Mouse (Mus musculus) MEL (cell line): ENCODE measurements around the gene Scfd1. TPM values are rescaled to one million over a fixed set of nuclear protein-coding genes. Genes with fewer than 3 reads are reported as not detected.

Experiments used
- DNase-seq: peaks from one replicate; pipeline ENCODE4 v3.0.0; 2011; ENCODE audit warnings: low read depth, low spot score
- H3K27ac ChIP-seq: 2 replicates; pipeline ENCODE4 v1.5.1; 2012; ENCODE audit warnings: low read depth, mild to moderate bottlenecking, control low read depth, low read length, moderate library complexity; ENCODE audit not compliant: control insufficient read depth
- H3K27me3 ChIP-seq, 2 experiments: fragments of 150-350 bp in 1 of 2; sonication (generic) in 1 of 2; 2 replicates each; pipeline ENCODE4 v1.6.1; 2012; ENCODE audit warnings: low read length in 2 of 2, mild to moderate bottlenecking in 2 of 2, improper control_type of control experiment in 1 of 2, moderate library complexity in 1 of 2; ENCODE audit not compliant: insufficient read depth in 2 of 2, control insufficient read depth in 1 of 2
- H3K36me3 ChIP-seq, 2 experiments: 2 replicates each; pipeline ENCODE4 v1.6.1; 2012 to 2014; ENCODE audit warnings: low read length in 2 of 2, improper control_type of control experiment in 1 of 2, inconsistent platforms in 1 of 2, mild to moderate bottlenecking in 1 of 2; ENCODE audit not compliant: insufficient read depth in 2 of 2, control insufficient read depth in 1 of 2
- H3K4me1 ChIP-seq, 2 experiments: fragments of 150-350 bp in 1 of 2; sonication (generic) in 1 of 2; 2 replicates each; pipeline ENCODE4 v1.6.1; 2012; ENCODE audit warnings: low read length in 2 of 2, improper control_type of control experiment in 1 of 2, mild to moderate bottlenecking in 1 of 2; ENCODE audit not compliant: insufficient read depth in 2 of 2, control insufficient read depth in 1 of 2
- H3K4me3 ChIP-seq, 2 experiments: fragments of 150-350 bp in 1 of 2; sonication (generic) in 1 of 2; 2 replicates each; pipeline ENCODE4 v1.5.1; 2012; ENCODE audit warnings: low read depth in 2 of 2, low read length in 2 of 2, mild to moderate bottlenecking in 2 of 2, moderate library complexity in 2 of 2, control low read depth in 1 of 2, improper control_type of control experiment in 1 of 2; ENCODE audit not compliant: control insufficient read depth in 1 of 2, insufficient read depth in 1 of 2
- H3K79me2 ChIP-seq: 2 replicates; pipeline ENCODE4 v1.6.1; 2012; ENCODE audit warnings: mild to moderate bottlenecking, low read length, moderate library complexity; ENCODE audit not compliant: control insufficient read depth, poor library complexity, insufficient read depth
- H3K9ac ChIP-seq: 2 replicates; pipeline ENCODE4 v1.6.1; 2012; ENCODE audit warnings: low read depth, mild to moderate bottlenecking, control low read depth, low read length, moderate library complexity; ENCODE audit not compliant: control insufficient read depth, poor library complexity, severe bottlenecking
- H3K9me3 ChIP-seq: fragments of 150-350 bp; sonication (generic); replicated peaks from 2 replicates; pipeline ENCODE4 v1.6.1; 2012; ENCODE audit warnings: mild to moderate bottlenecking, low read length, improper control_type of control experiment, moderate library complexity; ENCODE audit not compliant: insufficient read depth
- CHD1 ChIP-seq: IDR thresholded peaks from 2 replicates; pipeline ENCODE4 v1.6.1; 2012; ENCODE audit warnings: low read depth, mild to moderate bottlenecking, inconsistent platforms, low read length, improper control_type of control experiment
- CHD2 ChIP-seq: IDR thresholded peaks from 2 replicates; pipeline ENCODE4 v1.6.1; 2011; ENCODE audit warnings: low read length, improper control_type of control experiment
- CTCF ChIP-seq, 3 experiments: IDR thresholded peaks in 2 of 3; conservative IDR thresholded peaks in 1 of 3; 2 replicates each; pipeline ENCODE4 v1.5.1; 2011 to 2012; ENCODE audit warnings: low read length in 3 of 3, low read depth in 2 of 3, mild to moderate bottlenecking in 2 of 3, improper control_type of control experiment in 1 of 3, inconsistent platforms in 1 of 3, mixed read lengths in 1 of 3, moderate library complexity in 1 of 3; ENCODE audit not compliant: control insufficient read depth in 1 of 3, insufficient read depth in 1 of 3, poor library complexity in 1 of 3, severe bottlenecking in 1 of 3
- E2F4 ChIP-seq: IDR thresholded peaks from 2 replicates; pipeline ENCODE4 v1.6.1; 2011; ENCODE audit warnings: low read depth, low read length, improper control_type of control experiment, borderline replicate concordance
- ELF1 ChIP-seq: IDR thresholded peaks from 2 replicates; pipeline ENCODE4 v1.6.1; 2014; ENCODE audit warnings: low read depth, mild to moderate bottlenecking, inconsistent platforms, low read length, improper control_type of control experiment, moderate library complexity
- EP300 ChIP-seq, 2 experiments: IDR thresholded peaks; 2 replicates each; pipeline ENCODE4 v1.6.1; 2011; ENCODE audit warnings: improper control_type of control experiment in 2 of 2, low read length in 2 of 2, low read depth in 1 of 2, mild to moderate bottlenecking in 1 of 2
- ETS1 ChIP-seq: IDR thresholded peaks from 2 replicates; pipeline ENCODE4 v1.6.1; 2012; ENCODE audit warnings: low read depth, mild to moderate bottlenecking, inconsistent platforms, low read length, improper control_type of control experiment, moderate library complexity
- GABPA ChIP-seq: IDR thresholded peaks from 2 replicates; pipeline ENCODE4 v1.6.1; 2012; ENCODE audit warnings: low read depth, mild to moderate bottlenecking, inconsistent platforms, low read length, improper control_type of control experiment, moderate library complexity
- GATA1 ChIP-seq: IDR thresholded peaks from 2 replicates; pipeline ENCODE4 v1.6.1; 2011; ENCODE audit warnings: low read depth, low read length, improper control_type of control experiment
- HCFC1 ChIP-seq: IDR thresholded peaks from 2 replicates; pipeline ENCODE4 v1.6.1; 2012; ENCODE audit warnings: low read depth, mild to moderate bottlenecking, inconsistent platforms, low read length, improper control_type of control experiment, moderate library complexity
- JUND ChIP-seq: IDR thresholded peaks from 2 replicates; pipeline ENCODE4 v1.6.1; 2011; ENCODE audit warnings: low read depth, mild to moderate bottlenecking, improper control_type of control experiment, low read length
- KAT2A ChIP-seq: conservative IDR thresholded peaks from 2 replicates; pipeline ENCODE4 v1.6.1; 2012; ENCODE audit warnings: low read depth, low read length, improper control_type of control experiment, inconsistent platforms
- MAFK ChIP-seq: IDR thresholded peaks from 2 replicates; pipeline ENCODE4 v1.6.1; 2011; ENCODE audit warnings: low read depth, mild to moderate bottlenecking, low read length, improper control_type of control experiment, borderline replicate concordance
- MAX ChIP-seq: IDR thresholded peaks from 2 replicates; pipeline ENCODE4 v1.6.1; 2011; ENCODE audit warnings: low read length, improper control_type of control experiment
- MAZ ChIP-seq: IDR thresholded peaks from 2 replicates; pipeline ENCODE4 v1.6.1; 2012; ENCODE audit warnings: low read depth, mild to moderate bottlenecking, inconsistent platforms, low read length, improper control_type of control experiment
- MEF2A ChIP-seq: IDR thresholded peaks from 2 replicates; pipeline ENCODE4 v1.6.1; 2014; ENCODE audit warnings: low read depth, mild to moderate bottlenecking, inconsistent platforms, low read length, improper control_type of control experiment; ENCODE audit not compliant: poor library complexity, insufficient replicate concordance, severe bottlenecking; ENCODE audit errors: extremely low read depth
- MXI1 ChIP-seq: IDR thresholded peaks from 2 replicates; pipeline ENCODE4 v1.6.1; 2011; ENCODE audit warnings: mild to moderate bottlenecking, low read depth, low read length, improper control_type of control experiment
- MYB ChIP-seq: IDR thresholded peaks from 2 replicates; pipeline ENCODE4 v1.6.1; 2011; ENCODE audit warnings: mild to moderate bottlenecking, low read depth, low read length, improper control_type of control experiment
- MYC ChIP-seq: IDR thresholded peaks from 2 replicates; pipeline ENCODE4 v1.6.1; 2011; ENCODE audit warnings: low read depth, mild to moderate bottlenecking, low read length, improper control_type of control experiment, moderate library complexity
- NELFE ChIP-seq: IDR thresholded peaks from 2 replicates; pipeline ENCODE4 v1.6.1; 2011; ENCODE audit warnings: low read depth, low read length, improper control_type of control experiment
- NRF1 ChIP-seq: IDR thresholded peaks from 2 replicates; pipeline ENCODE4 v1.6.1; 2014; ENCODE audit warnings: low read depth, mild to moderate bottlenecking, inconsistent platforms, low read length, improper control_type of control experiment, moderate library complexity; ENCODE audit not compliant: poor library complexity, insufficient read depth, severe bottlenecking
- POLR2A ChIP-seq, 2 experiments: IDR thresholded peaks; 2 replicates each; pipeline ENCODE4 v1.6.1; 2011 to 2012; ENCODE audit warnings: low read length in 2 of 2, mild to moderate bottlenecking in 2 of 2, control low read depth in 1 of 2, improper control_type of control experiment in 1 of 2, low read depth in 1 of 2, moderate library complexity in 1 of 2; ENCODE audit not compliant: control insufficient read depth in 1 of 2, insufficient read depth in 1 of 2, poor library complexity in 1 of 2
- POLR2AphosphoS2 ChIP-seq: IDR thresholded peaks from 2 replicates; pipeline ENCODE4 v1.6.1; 2011; ENCODE audit warnings: low read length, improper control_type of control experiment
- POLR2AphosphoS5 ChIP-seq: IDR thresholded peaks from 2 replicates; pipeline ENCODE4 v1.6.1; 2012; ENCODE audit warnings: low read depth, borderline replicate concordance, mild to moderate bottlenecking, inconsistent platforms, low read length, moderate library complexity, mixed read lengths
- RAD21 ChIP-seq: IDR thresholded peaks from 2 replicates; pipeline ENCODE4 v1.6.1; 2011; ENCODE audit warnings: mild to moderate bottlenecking, low read depth, low read length, improper control_type of control experiment
- RCOR1 ChIP-seq: IDR thresholded peaks from 2 replicates; pipeline ENCODE4 v1.6.1; 2012; ENCODE audit warnings: low read depth, mild to moderate bottlenecking, inconsistent platforms, low read length, improper control_type of control experiment
- SIN3A ChIP-seq: IDR thresholded peaks from 2 replicates; pipeline ENCODE4 v1.6.1; 2012; ENCODE audit warnings: low read length, improper control_type of control experiment, inconsistent platforms
- TAL1 ChIP-seq: IDR thresholded peaks from 2 replicates; pipeline ENCODE4 v1.6.1; 2012; ENCODE audit warnings: mild to moderate bottlenecking, inconsistent platforms, low read length, moderate library complexity, mixed read lengths
- TBP ChIP-seq: IDR thresholded peaks from 2 replicates; pipeline ENCODE4 v1.8.0; 2011; ENCODE audit warnings: low read depth, low read length, improper control_type of control experiment
- TCF12 ChIP-seq: IDR thresholded peaks from 2 replicates; pipeline ENCODE4 v1.6.1; 2014; ENCODE audit warnings: low read depth, mild to moderate bottlenecking, inconsistent platforms, low read length, improper control_type of control experiment, moderate library complexity
- UBTF ChIP-seq: IDR thresholded peaks from 2 replicates; pipeline ENCODE4 v1.6.1; 2012; ENCODE audit warnings: low read depth, mild to moderate bottlenecking, inconsistent platforms, low read length, improper control_type of control experiment, moderate library complexity, borderline replicate concordance; ENCODE audit not compliant: insufficient read depth
- USF1 ChIP-seq: IDR thresholded peaks from 2 replicates; pipeline ENCODE4 v1.6.1; 2014; ENCODE audit warnings: low read depth, mild to moderate bottlenecking, inconsistent platforms, low read length, improper control_type of control experiment, moderate library complexity
- ZC3H11A ChIP-seq: IDR thresholded peaks from 2 replicates; pipeline ENCODE4 v1.6.1; 2012; ENCODE audit warnings: low read depth, mild to moderate bottlenecking, inconsistent platforms, low read length, improper control_type of control experiment
- ZKSCAN1 ChIP-seq: IDR thresholded peaks from 2 replicates; pipeline ENCODE4 v1.6.1; 2012; ENCODE audit warnings: low read depth, mild to moderate bottlenecking, inconsistent platforms, low read length, improper control_type of control experiment, moderate library complexity
- ZMIZ1 ChIP-seq: IDR thresholded peaks from 2 replicates; pipeline ENCODE4 v1.6.1; 2012; ENCODE audit warnings: low read depth, mild to moderate bottlenecking, inconsistent platforms, low read length, improper control_type of control experiment, moderate library complexity
- ZNF384 ChIP-seq: IDR thresholded peaks from 2 replicates; pipeline ENCODE4 v1.6.1; 2012; ENCODE audit warnings: low read depth, mild to moderate bottlenecking, inconsistent platforms, low read length, improper control_type of control experiment
- polyA plus RNA-seq, 2 experiments: library from polyadenylated mRNA; stranded (reverse) in 1 of 2; unstranded in 1 of 2; fragments of >175 nt in 1 of 2; fragments of >200 nt in 1 of 2; gene quantifications; 2 replicates each; pipeline versions ENCODE4 v1.2.1 to v1.2.4; 2012; ENCODE audit warnings: low replicate concordance in 2 of 2, low read depth in 1 of 2; ENCODE audit not compliant: insufficient read length in 2 of 2, insufficient read depth in 1 of 2, missing spikeins in 1 of 2
- total RNA-seq: library from RNA; depleted of rRNA; stranded (reverse); fragments of 300-350 nt; gene quantifications from 2 replicates; pipeline ENCODE4 v1.2.3, GENCODE M21; 2012

Gene Scfd1
- total and polyA plus RNA-seq, 3 experiments, result 28.0 to 35.4 TPM; not detected in 1

DNA sequence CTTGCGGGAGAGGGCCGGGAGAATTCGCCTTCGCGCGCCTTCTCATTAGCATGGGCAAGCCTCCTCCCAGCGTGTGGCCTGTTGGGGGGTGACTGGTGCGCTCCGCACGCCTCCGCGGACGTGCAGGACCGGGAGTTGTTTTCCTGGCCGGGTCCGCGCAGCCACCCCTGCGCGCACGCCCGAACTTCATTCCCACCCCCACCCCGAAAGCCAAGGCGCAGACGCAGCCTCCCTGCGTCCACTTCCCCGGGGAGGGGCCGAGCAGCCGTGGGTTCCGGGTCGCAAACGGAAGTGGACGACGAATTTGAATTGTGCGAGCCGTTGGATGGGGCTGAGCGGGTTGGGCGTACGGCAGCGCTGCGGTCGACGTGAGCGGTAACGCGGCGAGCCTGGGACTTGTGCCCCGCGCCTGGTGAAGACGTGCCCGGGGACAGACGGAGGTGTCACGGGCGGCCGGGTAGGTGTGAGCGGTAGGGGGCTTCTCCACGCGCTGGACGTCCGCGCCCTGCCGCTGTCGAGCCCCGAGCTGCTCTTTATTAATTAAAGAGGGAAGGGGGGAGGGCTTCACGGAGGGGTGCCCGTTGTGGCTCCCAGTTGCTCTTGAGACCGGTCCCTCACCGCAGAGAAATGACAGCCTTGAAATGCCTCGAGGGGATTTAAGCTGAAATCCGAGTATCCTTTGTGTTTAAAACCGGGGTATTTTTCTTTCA, 29.2 kb upstream of the Scfd1 start, which contains the start of gene G2e3:
TSS of gene G2e3 (plus strand) at position 74 of the 710 bp plus-strand sequence.
- H3K79me2 ChIP-seq, result peaks cover 29% of the 10 kb centered on the region
- H3K4me1 ChIP-seq, result peaks cover 0 to 6% of the 10 kb centered on the region in 2 experiments; a peak in 2 of 4 replicates
- peak within 1 kb of the TSS; percentile 79 to 99 for H3K4me3 ChIP-seq
- H3K9ac ChIP-seq, result peak within 1 kb of the TSS; percentile 89
- H3K36me3 ChIP-seq, result peaks cover 11 to 14% of the 10 kb centered on the region in 2 experiments
- H3K27me3 ChIP-seq, result no peaks in the 10 kb centered on the region
- H3K9me3 ChIP-seq, result no peaks in the 10 kb centered on the region
- peak; percentile 94 for DNase-seq
- H3K27ac ChIP-seq, result peak within 1 kb of the TSS; percentile 48
- TF ChIP-seq ZKSCAN1 (no peak), POLR2AphosphoS2 (peak; percentile 63; the same call in 1 of the 2 replicates), USF1 (0 out of 2 replicates have a peak, but pooled peaks have one; percentile 13), HCFC1 (peak; percentile 83), MYB (peak; percentile 60; the same call in 1 of the 2 replicates), RAD21 (no peak), KAT2A (no peak; the same call in 1 of the 2 replicates), MAX (peak; percentile 67; the same call in 1 of the 2 replicates), NRF1 (peak; percentile 84), MAZ (peak; percentile 90; the same call in 1 of the 2 replicates), POLR2AphosphoS5 (no peak), ZC3H11A (no peak), E2F4 (no peak), NELFE (peak; percentile 83), ZNF384 (0 out of 2 replicates have a peak, but pooled peaks have one; percentile 11), ELF1 (peak; percentile 94), CTCF (IDR thresholded peaks at IDR 0.05 in 2 of 3, conservative IDR thresholded peaks at IDR 0.05 in 1 of 3; ENCODE audit: control insufficient read depth in 1 of 3, insufficient read depth in 1 of 3, low read depth in 2 of 3, low read length in 3 of 3, poor library complexity in 1 of 3, severe bottlenecking in 1 of 3) (no peak), GABPA (no peak), MEF2A (0 out of 2 replicates have a peak, but pooled peaks have one; percentile 12), TBP (peak; percentile 14; the same call in 1 of the 2 replicates), UBTF (no peak), SIN3A (peak; percentile 80), RCOR1 (no peak), GATA1 (no peak), CHD2 (no peak), ETS1 (peak; percentile 67), MYC (peak; percentile 47), ZMIZ1 (peak; percentile 86), EP300 (IDR thresholded peaks at IDR 0.05; ENCODE audit: low read depth in 1 of 2, low read length in 2 of 2) (peak in 1 of 2 experiments; percentile 69; a peak in 2 of 4 replicates), JUND (no peak), TCF12 (peak; percentile 75), POLR2A (IDR thresholded peaks at IDR 0.05; ENCODE audit: control insufficient read depth in 1 of 2, insufficient read depth in 1 of 2, low read depth in 1 of 2, low read length in 2 of 2, poor library complexity in 1 of 2) (peak; percentile 79 to 84), TAL1 (no peak), MXI1 (peak; percentile 81), MAFK (no peak), CHD1 (no peak)
